ENCODE assay signal across 9 mouse cellular contexts in the genomic region with DNA sequence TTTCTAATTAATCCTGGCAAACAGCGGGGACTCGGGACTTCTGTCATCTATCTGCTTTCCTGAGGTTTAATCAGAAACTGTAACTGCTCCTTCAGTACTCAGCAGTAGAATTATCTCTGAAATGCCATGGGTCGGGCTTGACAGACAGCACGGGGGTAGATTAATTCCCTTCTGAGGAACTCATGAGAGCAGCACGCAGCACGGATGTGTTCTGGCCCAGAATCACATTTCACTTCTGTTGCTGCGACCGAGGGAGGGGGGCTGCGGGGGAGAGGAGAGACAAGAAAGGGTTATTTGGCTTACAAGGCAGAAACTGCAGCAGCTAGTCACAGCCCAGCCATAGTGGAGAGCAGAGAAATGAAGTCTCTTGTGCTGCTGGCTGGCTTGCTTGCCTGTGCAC. TPM values are rescaled to one million over a fixed set of nuclear protein-coding genes. Genes with fewer than 3 reads are reported as not detected.
DNase-seq lines count a peak whose midpoint lies in the region; ATAC-seq lines count a peak whose summit lies in the region.
"Had no signal": no experiment of that assay in that cellular context is flagged by ENCODE, and none has a peak within 500 bp of the region (broad histone marks: within the 10 kb centered on the region; RNA-seq: fewer than 3 reads in every experiment).

No protein-coding gene starts in this region.

- 21% methylated on average over 9 of the region's 9 CpGs for WGBS in heart, embryonic 16.5 days
- WGBS in limb, embryonic 15.5 days, result 14% methylated on average over 9 of the region's 9 CpGs

- H3K36me3 ChIP-seq in megakaryocyte, embryonic 14.5 days (replicated peaks; ENCODE audit: low read length), result no peaks in the 10 kb centered on the region
- H3K36me3 ChIP-seq in heart, embryonic 16.5 days (ENCODE audit: control insufficient read depth, insufficient read depth), result no peaks in the 10 kb centered on the region
- H3K36me3 ChIP-seq in limb, embryonic 15.5 days, result no peaks in the 10 kb centered on the region

- peak overlapping the region; percentile 51; the same call in 1 of the 2 replicates for H3K9ac ChIP-seq in heart, embryonic 16.5 days (ENCODE audit: low read length)
- no peak overlapping the region for H3K9ac ChIP-seq in limb, embryonic 15.5 days

- ATAC-seq in megakaryocyte, adult 5-6 weeks (ENCODE audit: poor library complexity, severe bottlenecking), result no peak
- peak; percentile 56; the same call in 1 of the 2 replicates for ATAC-seq in heart, embryonic 16.5 days (replicated peaks; ENCODE audit: extremely low read depth, insufficient read depth, low FRiP score)
- no peak for ATAC-seq in limb, embryonic 15.5 days (ENCODE audit: insufficient number of reproducible peaks, low FRiP score, low TSS enrichment, low read depth)

- peak; percentile 57 to 64 for DNase-seq in cerebellum, postnatal 10 days
- no peak for DNase-seq in cerebellum, adult 8-10 months
- DNase-seq in gastrocnemius, postnatal 10 days, result no peak
- no peak for DNase-seq in natural killer cell, adult 2 months (ENCODE audit: low spot score in 2 of 2)

- H3K27ac ChIP-seq in heart, embryonic 16.5 days (ENCODE audit: low read length), result no peak overlapping the region
- H3K27ac ChIP-seq in limb, embryonic 15.5 days, result 0 out of 2 replicates have a peak overlapping the region, but pooled peaks have one; percentile 38

- H3K4me2 ChIP-seq in heart, embryonic 16.5 days (ENCODE audit: low read depth, low read length), result peak overlapping the region; percentile 35
- no peak overlapping the region for H3K4me2 ChIP-seq in limb, embryonic 15.5 days

- peak overlapping the region; percentile 67 for H3K4me3 ChIP-seq in megakaryocyte, embryonic 14.5 days (replicated peaks)
- H3K4me3 ChIP-seq in heart, embryonic 16.5 days (ENCODE audit: low read length), result no peak overlapping the region
- no peak overlapping the region for H3K4me3 ChIP-seq in limb, embryonic 15.5 days

- H3K27me3 ChIP-seq in megakaryocyte, embryonic 14.5 days (replicated peaks), result no peaks in the 10 kb centered on the region
- H3K27me3 ChIP-seq in heart, embryonic 16.5 days (ENCODE audit: control insufficient read depth, insufficient read depth, low read length), result no peaks in the 10 kb centered on the region; the same call in 1 of the 2 replicates
- no peaks in the 10 kb centered on the region for H3K27me3 ChIP-seq in limb, embryonic 15.5 days

- H3K9me3 ChIP-seq in megakaryocyte, embryonic 14.5 days, result no peaks in the 10 kb centered on the region
- no peaks in the 10 kb centered on the region for H3K9me3 ChIP-seq in heart, embryonic 16.5 days (replicated peaks; ENCODE audit: control insufficient read depth, low read length)
- no peaks in the 10 kb centered on the region for H3K9me3 ChIP-seq in limb, embryonic 15.5 days

- H3K4me1 ChIP-seq in megakaryocyte, embryonic 14.5 days, result peaks cover 58% of the 10 kb centered on the region
- H3K4me1 ChIP-seq in heart, embryonic 16.5 days (ENCODE audit: control insufficient read depth, insufficient read depth, low read length), result peaks cover 20% of the 10 kb centered on the region
- H3K4me1 ChIP-seq in limb, embryonic 15.5 days, result peaks cover 15% of the 10 kb centered on the region

RNA-seq across cellular contexts. Expression of a gene that starts 47.0 kb away (rescaled TPM):
- not detected in 2 replicates for polyA plus RNA-seq in megakaryocyte, embryonic 14.5 days (2012; ENCODE audit: insufficient read depth, low replicate concordance)
- total RNA-seq in megakaryocyte, adult 5-6 weeks (2015), result 0.11 TPM in 1 of 2 replicates, not detected in the other
- 0.18 TPM in 1 of 2 replicates, not detected in the other for total RNA-seq in megakaryocyte, adult 5-6 weeks (2017)
- not detected in 2 replicates for polyA plus RNA-seq in heart, embryonic 16.5 days (2015; fragmentation: Nextera tagmentation; extraction: Ambion mirVana)
- 0.09 TPM in 1 of 2 replicates, not detected in the other for polyA plus RNA-seq in limb, embryonic 15.5 days (2015; fragmentation: Nextera tagmentation; extraction: Ambion mirVana)
- total RNA-seq in gastrocnemius, postnatal 10 days (2021), result not detected
- total RNA-seq: left cerebral cortex, adult 8-10 months had no signal

RNA-seq across cellular contexts. Expression of a gene that starts 54.4 kb away (rescaled TPM):
- polyA plus RNA-seq in megakaryocyte, embryonic 14.5 days (2012; ENCODE audit: insufficient read depth, low replicate concordance), result 136 and 290 TPM in 2 replicates
- total RNA-seq in megakaryocyte, adult 5-6 weeks (2015), result 3.6 and 4.3 TPM in 2 replicates
- total RNA-seq in megakaryocyte, adult 5-6 weeks (2017), result 7.3 and 7.4 TPM in 2 replicates
- 3.0 and 4.9 TPM in 2 replicates for polyA plus RNA-seq in heart, embryonic 16.5 days (2015; fragmentation: Nextera tagmentation; extraction: Ambion mirVana)
- polyA plus RNA-seq in limb, embryonic 15.5 days (2015; fragmentation: Nextera tagmentation; extraction: Ambion mirVana), result 1.1 and 1.2 TPM in 2 replicates
- total RNA-seq in gastrocnemius, postnatal 10 days (2021), result under 1 TPM; 0.40 to 0.54 TPM

Comparison
In these comparisons a context has a peak if more than half of its experiments do, and no peak if none do; other contexts are left out.
1. DNase-seq: peak in cerebellum, postnatal 10 days (2 of 2); none in cerebellum, adult 8-10 months (single experiment), gastrocnemius, postnatal 10 days (single experiment) and natural killer cell, adult 2 months (0 of 2).
2. RNA of a gene that starts 54.4 kb away (polyA plus RNA-seq): 136 to 290 TPM in megakaryocyte, embryonic 14.5 days; 3.0 to 4.9 TPM in heart, embryonic 16.5 days and 1.1 to 1.2 TPM in limb, embryonic 15.5 days; every median in the first group is over 10 times any median in the second.